Mouse (Mus musculus) gastrocnemius, postnatal 25 days (tissue): ENCODE data around the gene Tspan18. TPM values are rescaled to one million over a fixed set of nuclear protein-coding genes. Genes with fewer than 3 reads are reported as not detected.

Source experiments
- DNase-seq: peaks from one replicate; pipeline ENCODE4 v3.0.0; 2022
- total RNA-seq, 2 experiments: library from RNA; stranded (reverse); gene quantifications; 1 replicate in 1 of 2; 2 replicates in 1 of 2; pipeline ENCODE4 v1.2.3; 2021

The Tspan18 gene
- total RNA-seq, 2 experiments from 2014 or later, result 3.8 TPM

- DNase-seq, result no peak
These were observed 5.2 kb upstream of the Tspan18 start for GRCm38 (mm10) chr2:93339373-93340106.

GRCm38 (mm10) chr2:93335996-93336395 lies 1.7 kb upstream of the Tspan18 start:
- DNase-seq, result no peak

- DNase-seq, result peak; percentile 61
These were observed 976 bp downstream of the Tspan18 start for GRCm38 (mm10) chr2:93333241-93333816.

GRCm38 (mm10) chr2:93332277-93332676 lies 2.0 kb downstream of the Tspan18 start:
- DNase-seq, result no peak

- no peak for DNase-seq
These were observed 3.2 kb downstream of the Tspan18 start for GRCm38 (mm10) chr2:93331121-93331520.

GRCm38 (mm10) chr2:93329120-93329519 lies 5.2 kb downstream of the Tspan18 start:
- DNase-seq, result no peak

- DNase-seq, result no peak
These were observed 6.3 kb downstream of the Tspan18 start for GRCm38 (mm10) chr2:93327915-93328555.

- no peak for DNase-seq
These were observed 9.6 kb downstream of the Tspan18 start for GRCm38 (mm10) chr2:93324681-93325080.

- DNase-seq, result peak; percentile 70
These were observed 12.4 kb downstream of the Tspan18 start for GRCm38 (mm10) chr2:93321946-93322345.

- no peak for DNase-seq
These were observed 14.0 kb downstream of the Tspan18 start for GRCm38 (mm10) chr2:93320267-93320666.

- peak; percentile 53 for DNase-seq
These were observed 14.7 kb downstream of the Tspan18 start for GRCm38 (mm10) chr2:93319598-93319997.

- no peak for DNase-seq
These were observed 15.4 kb downstream of the Tspan18 start for GRCm38 (mm10) chr2:93318781-93319349.

- no peak for DNase-seq
These were observed 20.3 kb downstream of the Tspan18 start for GRCm38 (mm10) chr2:93313768-93314632.

GRCm38 (mm10) chr2:93312458-93312857 lies 21.8 kb downstream of the Tspan18 start:
- DNase-seq, result no peak

GRCm38 (mm10) chr2:93309724-93310413 lies 24.4 kb downstream of the Tspan18 start:
- no peak for DNase-seq

- DNase-seq, result no peak
These were observed 27.4 kb downstream of the Tspan18 start for GRCm38 (mm10) chr2:93306898-93307297.

GRCm38 (mm10) chr2:93304273-93304634 lies 30.1 kb downstream of the Tspan18 start:
- DNase-seq, result no peak

GRCm38 (mm10) chr2:93303585-93304272 lies 30.6 kb downstream of the Tspan18 start:
- DNase-seq, result no peak

GRCm38 (mm10) chr2:93303260-93303584 lies 31.1 kb downstream of the Tspan18 start:
- no peak for DNase-seq

GRCm38 (mm10) chr2:93297656-93298055 lies 36.6 kb downstream of the Tspan18 start:
- DNase-seq, result no peak
